Mouse (Mus musculus) ES-Bruce4 (cell line): ENCODE data around the gene Snap25.

Experiments used
- CTCF ChIP-seq: IDR thresholded peaks from one replicate; pipeline ENCODE4 v1.8.1; 2011; ENCODE audit warnings: low read depth, low read length
- POLR2A ChIP-seq: IDR thresholded peaks from one replicate; pipeline ENCODE4 v1.8.1; 2011; ENCODE audit warnings: low read length; ENCODE audit not compliant: insufficient read depth

- TF ChIP-seq CTCF (no peak), POLR2A (no peak)
Observed at GRCm38 (mm10) chr2:136674077-136674757, 39.0 kb upstream of the Snap25 start.
